Mouse (Mus musculus) small intestine, adult 2 months (tissue): Measurements from ENCODE around the gene Spag9. TPM values are rescaled to one million over a fixed set of nuclear protein-coding genes. Genes with fewer than 3 reads are reported as not detected.
A peak's percentile ranks its signal among the peaks of the same experiment; 100 is the strongest.

Experiments
- H3K27ac ChIP-seq: fragments of 200-500 bp; 2 replicates; pipeline ENCODE4 v1.5.1; 2012; ENCODE audit warnings: low read depth, low read length, control low read depth, inconsistent platforms; ENCODE audit not compliant: insufficient read depth
- H3K27me3 ChIP-seq: fragments of 200-500 bp; 2 replicates; pipeline ENCODE4 v1.6.1; 2012; ENCODE audit warnings: mild to moderate bottlenecking, moderate library complexity, low read length, inconsistent platforms; ENCODE audit not compliant: control insufficient read depth, insufficient read depth
- H3K36me3 ChIP-seq: fragments of 200-500 bp; 2 replicates; pipeline ENCODE4 v1.6.1; 2012; ENCODE audit warnings: mild to moderate bottlenecking, low read length, control low read depth, inconsistent platforms; ENCODE audit not compliant: control insufficient read depth, insufficient read depth
- H3K4me1 ChIP-seq: fragments of 200-500 bp; 2 replicates; pipeline ENCODE4 v1.6.1; 2012; ENCODE audit warnings: low read length, inconsistent platforms, mixed read lengths; ENCODE audit not compliant: control insufficient read depth, insufficient read depth, insufficient read length
- H3K4me3 ChIP-seq: fragments of 200-500 bp; 2 replicates; pipeline ENCODE4 v1.5.1; 2012; ENCODE audit warnings: low read depth, mild to moderate bottlenecking, control low read depth, inconsistent platforms, low read length, moderate library complexity
- CTCF ChIP-seq: fragments of 200-500 bp; IDR thresholded peaks from 2 replicates; pipeline ENCODE4 v1.5.1; 2012; ENCODE audit warnings: low read depth, mild to moderate bottlenecking, control low read depth, inconsistent platforms, low read length, moderate library complexity, mixed read lengths; ENCODE audit not compliant: insufficient replicate concordance, insufficient read length; ENCODE audit errors: extremely low read depth
- POLR2A ChIP-seq: fragments of 200-500 bp; IDR thresholded peaks from 2 replicates; pipeline ENCODE4 v1.6.1; 2012; ENCODE audit warnings: low read depth, mild to moderate bottlenecking, control low read depth, inconsistent platforms, low read length, moderate library complexity
- WGBS: fragments of 180-500 bp; shearing (Covaris S2); methylation state at CpG from one replicate; pipeline ENCODE4 v1.1.7; 2018; 5-methylcytosine and 5-hydroxymethylcytosine counted together
- polyA plus RNA-seq: library from polyadenylated mRNA; depleted of rRNA; stranded (reverse); fragments of >200 nt; gene quantifications from 2 replicates; pipeline ENCODE4 v1.2.3, GENCODE M21; 2012

The Spag9 gene
- polyA plus RNA-seq, 1 experiment, result 32.4 TPM

DNA sequence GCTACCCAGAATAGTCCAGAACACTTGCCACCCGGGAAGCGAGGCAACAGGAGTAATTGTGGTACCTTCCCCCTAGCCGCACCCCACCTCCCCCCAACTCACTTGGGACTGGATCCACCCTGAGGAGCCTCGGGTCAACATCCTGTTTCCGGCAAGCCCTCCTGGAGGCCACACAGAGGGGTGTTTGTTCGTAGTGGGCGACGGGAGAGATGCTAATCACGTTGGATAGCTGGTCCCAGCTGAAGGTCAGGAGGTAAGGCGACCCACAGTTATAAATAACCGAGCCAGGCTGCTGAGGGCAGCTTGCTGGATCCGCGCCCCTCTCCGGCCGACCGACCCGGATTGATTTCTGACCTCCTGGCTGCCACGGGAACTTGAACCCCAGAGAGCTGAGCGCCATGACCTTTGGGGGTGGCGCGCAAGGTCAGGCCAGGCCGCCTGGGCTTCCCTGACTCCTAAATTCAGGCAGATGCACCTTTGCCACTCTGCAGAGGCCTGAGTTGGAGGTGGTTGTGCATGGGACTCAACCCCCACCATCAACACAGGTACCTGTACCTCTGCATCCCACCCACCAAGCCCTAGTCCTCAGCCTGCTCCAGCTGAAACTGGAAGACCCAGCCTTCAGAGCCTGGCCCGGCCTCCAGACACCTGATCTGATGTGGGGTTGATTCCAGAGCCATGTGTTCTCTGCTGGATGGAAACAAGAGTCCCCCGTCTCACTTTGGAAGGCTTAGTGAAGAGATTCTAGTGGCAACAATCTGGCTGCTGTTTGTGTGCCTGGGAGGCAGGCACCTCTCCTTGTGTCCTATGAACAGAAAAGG lies 142.7 kb downstream of the Spag9 start:
- TF ChIP-seq CTCF (no peak), POLR2A (no peak)
- H3K27me3 ChIP-seq, result no peaks in the 10 kb centered on the region
- H3K27ac ChIP-seq, result peak overlapping the region; percentile 64
- no peak overlapping the region for H3K4me3 ChIP-seq
- H3K4me1 ChIP-seq, result peaks cover 48% of the 10 kb centered on the region
- no peaks in the 10 kb centered on the region for H3K36me3 ChIP-seq
- 79% methylated on average over 24 of the region's 24 CpGs for WGBS

DNA sequence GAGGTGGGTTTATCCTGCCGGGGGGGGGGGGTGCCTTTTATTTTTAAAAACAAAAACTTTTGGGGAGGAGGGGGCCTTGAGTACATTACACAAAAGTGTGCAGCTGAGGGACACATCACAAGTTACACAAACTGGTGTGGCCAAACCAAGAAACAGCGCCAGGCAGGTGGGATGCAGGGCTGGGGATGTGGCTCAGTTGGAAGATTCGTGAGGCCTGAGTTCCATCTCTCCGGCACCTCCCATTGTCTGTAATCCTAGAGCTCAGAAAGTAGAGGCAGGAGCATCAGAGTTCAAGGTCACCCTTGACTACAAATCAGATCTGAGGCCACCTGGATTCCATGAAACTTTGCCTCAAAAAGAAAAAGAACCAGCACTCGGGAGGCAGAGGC lies 143.3 kb downstream of the Spag9 start:
- H3K27ac ChIP-seq, result no peak overlapping the region
- no peaks in the 10 kb centered on the region for H3K27me3 ChIP-seq
- H3K4me1 ChIP-seq, result peaks cover 43% of the 10 kb centered on the region
- WGBS, result 92% methylated on average over 5 of the region's 5 CpGs
- H3K36me3 ChIP-seq, result no peaks in the 10 kb centered on the region
- H3K4me3 ChIP-seq, result no peak overlapping the region
- no peak for TF ChIP-seq CTCF
- no peak for TF ChIP-seq POLR2A

GRCm38 (mm10) chr11:94140540-94140939 lies 144.6 kb downstream of the Spag9 start:
- no peaks in the 10 kb centered on the region for H3K36me3 ChIP-seq
- peaks cover 31% of the 10 kb centered on the region for H3K4me1 ChIP-seq
- no peak for TF ChIP-seq CTCF
- no peak for TF ChIP-seq POLR2A
- no peaks in the 10 kb centered on the region for H3K27me3 ChIP-seq
- 58% methylated on average over 3 of the region's 3 CpGs for WGBS
- H3K4me3 ChIP-seq, result no peak overlapping the region
- H3K27ac ChIP-seq, result no peak overlapping the region

- WGBS, result 43% methylated on average over 3 of the region's 3 CpGs
- TF ChIP-seq POLR2A, result no peak
- TF ChIP-seq CTCF, result no peak
- no peaks in the 10 kb centered on the region for H3K36me3 ChIP-seq
- no peaks in the 10 kb centered on the region for H3K27me3 ChIP-seq
- H3K4me3 ChIP-seq, result no peak overlapping the region
- H3K27ac ChIP-seq, result no peak overlapping the region
- H3K4me1 ChIP-seq, result peaks cover 22% of the 10 kb centered on the region
Observed at GRCm38 (mm10) chr11:94141564-94141963, 145.7 kb downstream of the Spag9 start.

DNA sequence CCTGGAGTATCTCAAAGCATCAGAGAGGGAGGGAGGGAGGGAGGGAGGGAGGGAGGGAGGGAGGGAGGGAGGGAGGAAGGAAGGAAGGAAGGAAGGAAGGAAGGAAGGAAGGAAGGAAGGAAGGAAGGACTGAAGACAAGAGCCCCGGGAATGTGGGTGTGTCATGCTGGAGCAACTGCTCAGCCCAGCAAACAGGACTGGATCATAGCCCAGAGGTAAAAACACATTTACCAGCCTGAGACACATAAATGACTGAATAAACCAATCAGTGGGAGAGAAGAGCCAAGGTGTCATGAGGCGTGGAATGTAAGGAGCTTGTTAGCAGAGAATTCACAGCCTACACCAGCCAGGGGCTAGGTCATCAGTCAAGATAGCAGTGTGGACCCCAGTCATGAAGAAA lies 147.4 kb downstream of the Spag9 start:
- Histone ChIP-seq H3K4me1 (peaks cover 5% of the 10 kb centered on the region), H3K27ac (no peak overlapping the region), H3K4me3 (no peak overlapping the region), H3K36me3 (no peaks in the 10 kb centered on the region), H3K27me3 (no peaks in the 10 kb centered on the region)
- WGBS, result 37% methylated on average over 2 of the region's 2 CpGs
- TF ChIP-seq CTCF, result no peak
- no peak for TF ChIP-seq POLR2A

DNA sequence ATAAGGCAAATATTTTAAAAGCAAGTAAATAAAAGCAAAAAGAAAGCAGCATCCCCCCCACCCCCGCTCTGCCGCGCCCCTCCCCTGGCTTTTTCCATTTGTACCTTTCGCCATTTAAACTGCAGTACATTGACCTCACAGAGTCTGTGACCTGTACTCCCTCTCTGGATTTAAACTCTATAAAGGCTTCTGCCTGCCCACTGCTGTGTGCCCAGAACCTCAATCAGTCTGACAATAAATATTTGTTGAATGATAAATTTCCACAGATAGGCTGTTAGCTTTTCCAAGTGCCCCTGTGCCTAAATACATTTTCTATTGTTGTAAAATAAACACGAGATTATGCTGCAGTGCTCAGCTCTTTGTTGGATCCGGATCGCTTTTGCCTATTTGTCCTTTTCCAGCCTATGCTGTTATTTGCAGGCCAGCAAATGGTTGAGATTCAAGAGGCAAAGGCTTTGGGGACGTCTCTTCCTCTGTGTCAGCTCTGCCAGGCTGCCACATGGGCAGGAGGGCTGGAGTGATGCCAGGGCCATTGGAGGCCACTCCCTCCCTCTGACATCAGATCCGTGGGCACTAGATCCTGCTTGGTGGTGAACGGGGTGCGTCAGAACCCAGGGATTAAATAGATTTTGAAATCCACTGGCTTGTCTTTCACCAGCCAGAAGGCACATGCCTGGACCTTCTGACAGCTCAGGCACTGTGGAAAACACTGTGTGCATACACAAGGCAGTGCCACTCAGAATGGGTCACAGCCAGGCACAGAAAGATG lies 149.1 kb downstream of the Spag9 start:
- no peak overlapping the region for H3K4me3 ChIP-seq
- H3K27me3 ChIP-seq, result no peaks in the 10 kb centered on the region
- H3K36me3 ChIP-seq, result no peaks in the 10 kb centered on the region
- TF ChIP-seq POLR2A (no peak), CTCF (no peak)
- H3K4me1 ChIP-seq, result peaks cover 7% of the 10 kb centered on the region
- 32% methylated on average over 11 of the region's 11 CpGs for WGBS
- H3K27ac ChIP-seq, result peak overlapping the region; percentile 38

- H3K4me1 ChIP-seq, result peaks cover 15% of the 10 kb centered on the region
- 93% methylated on average over 14 of the region's 14 CpGs for WGBS
- H3K4me3 ChIP-seq, result no peak overlapping the region
- H3K27ac ChIP-seq, result no peak overlapping the region
- no peaks in the 10 kb centered on the region for H3K27me3 ChIP-seq
- no peaks in the 10 kb centered on the region for H3K36me3 ChIP-seq
- no peak for TF ChIP-seq CTCF
- TF ChIP-seq POLR2A, result no peak
Observed at GRCm38 (mm10) chr11:94146049-94146605, 150.2 kb downstream of the Spag9 start.
